Mouse (Mus musculus): ENCODE results near the gene Svep1.

- TF ChIP-seq CTCF (conservative IDR thresholded peaks at IDR 0.05; ENCODE audit: low read length) (no peak), POU5F1 (IDR thresholded peaks at IDR 0.05; ENCODE audit: borderline replicate concordance, low read length) (no peak), NANOG (IDR thresholded peaks at IDR 0.05; ENCODE audit: borderline replicate concordance, low read length) (no peak)
These were observed 58.1 kb downstream of the Svep1 start for GRCm38 (mm10) chr4:58148547-58148946.

Data from E14TG2a.4 (cell line).